Mouse (Mus musculus) liver, postnatal 0 days (tissue): ENCODE data around the gene Usp32.

Experiments used
- CTCF ChIP-seq: sonication (generic); IDR thresholded peaks from 2 replicates; pipeline ENCODE4 v1.5.1; 2016; ENCODE audit warnings: antibody characterized with exemption, low read depth
- EP300 ChIP-seq: IDR thresholded peaks from 2 replicates; pipeline ENCODE4 v1.6.1; 2016; ENCODE audit warnings: antibody characterized with exemption, low read depth, mild to moderate bottlenecking

DNA sequence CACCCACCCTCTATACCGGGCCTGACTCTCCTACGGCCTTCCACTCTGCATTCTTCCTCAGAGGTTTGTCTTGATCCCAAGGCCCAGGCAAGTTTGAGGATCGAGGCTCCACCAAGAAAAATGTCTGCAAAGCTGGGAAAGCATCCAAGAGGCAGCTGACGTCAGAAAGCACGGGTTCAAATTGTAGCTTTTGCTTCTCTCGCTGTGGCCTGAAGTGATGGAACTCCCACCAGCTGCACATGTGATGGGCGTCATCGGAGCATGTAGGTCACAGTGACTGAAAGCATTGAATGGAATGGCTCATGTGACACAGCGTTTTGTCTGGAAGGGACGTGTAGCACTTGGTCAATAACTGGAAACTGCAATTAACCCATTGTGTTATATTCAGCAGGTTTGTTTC lies 199.8 kb downstream of the Usp32 start:
- TF ChIP-seq CTCF: no peak
- no peak for TF ChIP-seq EP300
